Mouse (Mus musculus) brain, adult 2 months (tissue): ENCODE data around the gene Adamts8.

Source experiments
- DNase-seq: peaks from one replicate; pipeline ENCODE4 v3.0.0; 2011; ENCODE audit warnings: low read depth, low spot score

Gene Adamts8

DNA sequence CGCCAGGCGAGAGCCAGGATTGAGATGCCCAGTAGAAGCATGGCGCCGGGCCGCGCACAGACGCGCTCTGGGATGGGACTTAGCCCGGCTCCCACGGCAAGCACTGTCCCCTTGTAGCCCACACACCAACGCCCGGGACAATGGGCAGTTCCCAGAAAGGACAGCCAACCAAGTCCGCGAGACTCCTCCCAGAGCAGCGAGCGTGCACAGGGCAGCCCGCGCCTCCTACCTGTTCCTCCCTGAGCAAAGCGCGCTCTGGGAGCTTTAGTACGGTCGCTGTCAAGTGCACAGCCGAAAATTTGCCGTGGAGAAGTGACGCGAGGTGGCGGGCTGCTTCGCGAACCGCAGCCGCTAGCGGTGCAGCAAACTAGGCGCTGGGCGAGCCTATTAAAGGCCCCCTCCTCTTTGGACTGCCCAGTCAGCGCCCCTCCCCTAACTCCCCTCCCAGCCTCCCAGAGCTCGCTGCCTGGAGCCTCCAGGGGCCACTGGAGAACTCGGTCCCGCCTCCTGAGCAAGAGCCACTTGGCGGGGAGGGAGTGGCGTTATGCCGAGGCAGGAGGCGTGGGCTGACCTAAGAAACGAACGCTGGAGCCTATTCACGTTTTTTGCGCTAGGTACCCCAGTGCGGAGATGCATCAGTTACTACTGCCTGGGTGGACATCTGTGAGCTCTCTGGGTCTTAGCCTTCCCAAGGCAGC is 20.0 kb upstream of the Adamts8 start, which contains the start of gene Adamts15:
Gene Adamts15 (minus strand): TSS at position 256 of the 698 bp plus-strand sequence.
- peak; percentile 74 for DNase-seq

- DNase-seq: no peak
Observed at GRCm38 (mm10) chr9:30928759-30929158, 13.6 kb upstream of the Adamts8 start.

GRCm38 (mm10) chr9:30932346-30932745 is 10.0 kb upstream of the Adamts8 start:
- DNase-seq: no peak

GRCm38 (mm10) chr9:30934827-30935226 is 7.5 kb upstream of the Adamts8 start:
- DNase-seq: no peak

- DNase-seq: peak; percentile 77
Observed at GRCm38 (mm10) chr9:30936674-30937438, 5.5 kb upstream of the Adamts8 start.

DNA sequence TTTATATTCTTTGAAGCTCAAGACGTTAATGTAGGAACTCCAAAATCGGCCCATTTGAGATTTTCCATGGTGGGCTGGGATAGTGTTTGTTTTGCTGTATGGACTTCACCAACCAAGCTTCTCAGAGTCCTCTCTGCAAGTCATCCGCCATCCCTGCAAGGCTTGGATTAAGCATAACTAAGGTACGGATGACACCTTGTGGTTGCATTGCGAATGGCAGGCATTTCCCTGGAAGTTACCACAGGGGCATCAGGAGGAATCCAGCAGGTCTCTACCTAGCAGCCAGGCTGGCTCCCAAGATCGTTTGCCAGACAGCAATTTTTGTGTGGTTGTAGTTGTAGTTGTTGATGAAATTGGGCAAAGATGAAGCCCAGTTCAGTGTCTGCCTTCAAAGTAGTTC is 2.0 kb upstream of the Adamts8 start:
- DNase-seq: peak; percentile 92

DNA sequence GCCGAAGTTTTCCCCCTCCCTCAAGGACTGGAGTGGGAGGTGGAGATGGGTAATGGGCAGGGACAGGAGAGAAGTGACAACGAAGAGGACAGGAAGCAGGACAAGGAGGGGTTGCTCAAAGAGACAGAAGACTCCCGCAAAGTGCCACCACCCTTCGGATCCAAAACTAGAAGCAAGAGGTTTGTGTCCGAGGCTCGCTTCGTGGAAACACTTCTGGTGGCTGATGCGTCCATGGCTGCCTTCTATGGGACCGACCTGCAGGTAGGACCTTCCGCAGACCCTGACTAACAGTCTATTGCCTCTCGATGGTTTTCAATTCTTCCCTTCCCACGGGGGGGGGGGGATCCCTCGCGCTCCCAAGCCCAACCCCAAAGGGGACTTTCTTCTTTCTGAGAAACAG is 979 bp downstream of the Adamts8 start:
- DNase-seq: no peak

DNA sequence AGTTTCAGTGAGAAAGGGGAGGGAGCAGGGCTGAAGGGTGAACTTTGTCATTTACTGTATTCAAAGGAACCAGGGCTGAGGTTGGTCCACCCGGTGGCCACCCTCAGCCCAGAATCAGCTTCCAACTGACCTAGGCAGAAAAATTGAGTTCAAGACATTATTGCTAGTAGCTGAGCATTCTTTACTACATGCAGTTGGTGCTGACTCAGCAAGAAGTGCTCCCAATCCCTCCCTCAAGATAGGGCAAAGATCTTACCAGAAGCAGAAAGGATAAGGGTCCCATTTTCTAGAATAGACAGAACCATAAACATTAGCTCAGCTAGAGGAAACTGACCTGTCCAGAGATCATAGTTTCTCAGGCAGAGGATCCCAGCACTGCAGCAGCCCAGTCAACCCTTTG is 1.9 kb downstream of the Adamts8 start:
- DNase-seq: no peak

DNA sequence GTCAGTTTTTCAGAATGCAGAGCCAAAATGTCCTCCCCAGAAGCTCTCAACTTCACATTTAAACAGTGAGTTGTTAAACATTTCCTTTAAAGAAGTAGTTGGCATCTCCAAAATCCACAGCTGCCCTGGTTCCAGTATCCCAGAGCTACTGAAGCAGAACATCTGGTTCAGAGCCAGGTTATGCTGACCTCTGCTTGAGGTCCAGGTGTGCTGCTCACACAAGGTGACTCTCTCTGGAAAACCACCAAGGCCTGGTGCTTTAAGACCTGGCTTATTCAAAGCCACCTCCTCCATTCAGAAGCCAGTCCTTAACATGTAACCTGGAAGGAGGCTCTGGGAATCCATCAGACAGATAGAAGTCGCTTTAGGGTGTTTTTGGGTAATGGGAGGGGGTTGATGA is 2.9 kb downstream of the Adamts8 start:
- no peak for DNase-seq

DNA sequence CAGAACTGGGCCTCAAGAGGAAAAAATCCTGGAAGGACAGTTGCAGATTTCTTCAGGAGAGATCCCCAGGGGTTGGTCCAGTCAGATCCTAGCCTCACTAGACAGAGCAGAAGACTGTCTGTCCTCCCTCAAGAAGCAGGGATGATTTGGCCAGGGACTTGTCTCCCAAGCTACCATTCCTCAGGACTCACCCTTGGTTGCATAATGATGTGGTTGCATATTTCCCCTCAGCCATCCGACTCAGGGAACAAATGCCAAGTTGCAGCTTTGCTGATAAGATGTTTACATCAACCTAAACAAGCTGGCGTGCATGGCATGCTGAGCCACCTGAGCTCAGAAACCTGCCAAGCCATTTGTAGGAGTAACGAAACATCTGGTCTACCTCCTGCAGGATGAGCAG is 7.1 kb downstream of the Adamts8 start:
- no peak for DNase-seq

- DNase-seq: no peak
Observed at GRCm38 (mm10) chr9:30949971-30950370, 7.6 kb downstream of the Adamts8 start.

- DNase-seq: no peak
Observed at GRCm38 (mm10) chr9:30950592-30950991, 8.2 kb downstream of the Adamts8 start.

- DNase-seq: no peak
Observed at GRCm38 (mm10) chr9:30951461-30951860, 9.1 kb downstream of the Adamts8 start.

DNA sequence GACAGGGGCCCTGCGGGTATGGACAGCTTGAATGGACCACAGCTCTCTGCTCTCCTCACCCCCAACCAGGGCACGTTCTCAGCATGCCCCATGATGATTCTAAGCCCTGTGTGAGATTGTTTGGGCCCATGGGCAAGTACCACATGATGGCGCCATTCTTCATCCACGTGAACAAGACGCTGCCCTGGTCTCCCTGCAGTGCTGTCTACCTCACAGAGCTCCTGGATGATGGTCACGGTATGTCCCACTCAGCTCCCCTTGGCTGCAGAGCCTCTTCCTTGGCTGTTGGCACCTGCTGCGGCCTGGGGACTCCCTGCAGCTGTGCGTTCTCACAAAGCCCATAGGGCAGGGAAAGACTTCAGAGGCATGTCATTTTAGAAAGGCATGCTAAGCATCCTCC is 10.9 kb downstream of the Adamts8 start:
- peak; percentile 55 for DNase-seq

DNA sequence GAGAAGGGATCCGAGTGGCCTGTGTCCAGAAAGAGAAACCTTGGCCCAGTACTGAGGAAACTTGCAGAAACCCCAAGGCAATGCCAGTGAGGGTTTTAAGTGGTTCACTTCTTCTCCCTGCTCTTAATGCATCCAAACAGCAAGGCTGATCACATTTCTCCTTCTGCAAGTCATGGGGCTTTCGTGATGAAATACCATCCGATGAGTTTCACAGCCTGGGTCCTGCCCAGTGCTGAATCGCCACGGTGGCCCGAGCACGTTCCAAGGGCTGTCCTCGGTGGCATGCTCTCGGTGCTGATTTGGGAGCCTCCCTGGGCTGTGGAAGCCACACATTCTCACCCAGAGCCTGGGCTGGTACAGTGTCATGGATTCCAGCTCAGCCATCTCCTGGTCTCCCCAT is 12.9 kb downstream of the Adamts8 start:
- DNase-seq: no peak

- DNase-seq: no peak
Observed at GRCm38 (mm10) chr9:30963780-30964179, 21.4 kb downstream of the Adamts8 start.

DNA sequence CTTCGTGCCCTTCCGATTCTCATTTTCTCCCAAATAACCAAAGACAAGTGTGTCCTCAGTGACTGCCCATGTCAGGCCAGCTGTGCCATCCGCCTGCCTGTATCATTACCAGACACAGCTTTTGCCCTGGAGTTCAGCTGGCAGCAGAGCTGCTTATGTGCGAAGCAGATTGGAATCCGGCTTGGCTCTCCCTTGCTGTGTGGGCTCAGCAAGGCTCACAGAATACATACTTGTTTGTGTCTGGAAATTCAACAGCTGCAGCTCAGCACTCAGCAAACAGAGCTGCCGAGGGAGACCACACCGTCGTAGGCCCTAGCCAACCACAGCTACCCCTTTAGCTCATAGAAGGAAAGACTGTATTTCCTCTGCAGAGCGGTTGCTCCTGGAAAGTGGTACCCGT is 22.3 kb downstream of the Adamts8 start:
- peak; percentile 66 for DNase-seq

DNA sequence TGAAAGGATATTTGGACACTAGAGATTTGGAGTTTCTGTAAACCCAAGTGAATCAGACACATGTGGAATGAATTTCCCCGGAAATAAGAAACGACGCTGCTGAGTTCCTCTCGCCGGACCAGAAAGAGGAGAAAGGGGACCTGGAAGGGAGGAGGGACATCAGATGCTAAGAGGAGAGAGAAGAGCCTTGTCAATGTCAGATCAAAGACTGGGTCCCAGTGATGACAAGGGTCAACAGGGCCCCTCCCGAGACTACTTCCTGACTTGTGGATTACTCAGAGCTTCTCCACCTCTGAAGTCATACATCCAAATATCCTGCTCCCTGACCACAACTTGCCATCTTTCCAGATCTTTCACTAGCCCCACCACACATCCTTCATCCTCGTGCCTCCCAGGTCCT is 24.5 kb downstream of the Adamts8 start:
- no peak for DNase-seq

DNA sequence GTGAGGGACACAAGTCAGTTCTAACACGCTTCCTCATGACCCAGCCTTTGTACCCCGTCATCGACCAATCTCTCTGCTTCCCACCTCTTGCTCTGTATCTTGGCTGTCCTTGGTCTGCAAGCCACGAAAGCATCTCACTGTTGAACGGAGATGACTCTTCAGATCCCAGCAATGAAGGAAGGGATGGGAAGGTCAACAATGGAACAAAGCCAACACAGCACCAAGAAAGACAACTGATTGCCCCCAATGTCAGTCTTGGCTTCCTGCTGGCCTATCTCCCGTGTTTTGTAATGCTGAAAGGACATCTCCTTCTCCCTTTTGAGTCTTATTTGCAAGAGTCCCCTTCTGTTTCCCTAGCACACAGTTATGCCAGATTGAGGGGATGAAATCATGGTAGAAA is 25.8 kb downstream of the Adamts8 start:
- DNase-seq: no peak

- DNase-seq: no peak
Observed at GRCm38 (mm10) chr9:30970001-30970400, 27.6 kb downstream of the Adamts8 start.

GRCm38 (mm10) chr9:30971967-30972366 is 29.6 kb downstream of the Adamts8 start:
- DNase-seq: peak; percentile 9

DNA sequence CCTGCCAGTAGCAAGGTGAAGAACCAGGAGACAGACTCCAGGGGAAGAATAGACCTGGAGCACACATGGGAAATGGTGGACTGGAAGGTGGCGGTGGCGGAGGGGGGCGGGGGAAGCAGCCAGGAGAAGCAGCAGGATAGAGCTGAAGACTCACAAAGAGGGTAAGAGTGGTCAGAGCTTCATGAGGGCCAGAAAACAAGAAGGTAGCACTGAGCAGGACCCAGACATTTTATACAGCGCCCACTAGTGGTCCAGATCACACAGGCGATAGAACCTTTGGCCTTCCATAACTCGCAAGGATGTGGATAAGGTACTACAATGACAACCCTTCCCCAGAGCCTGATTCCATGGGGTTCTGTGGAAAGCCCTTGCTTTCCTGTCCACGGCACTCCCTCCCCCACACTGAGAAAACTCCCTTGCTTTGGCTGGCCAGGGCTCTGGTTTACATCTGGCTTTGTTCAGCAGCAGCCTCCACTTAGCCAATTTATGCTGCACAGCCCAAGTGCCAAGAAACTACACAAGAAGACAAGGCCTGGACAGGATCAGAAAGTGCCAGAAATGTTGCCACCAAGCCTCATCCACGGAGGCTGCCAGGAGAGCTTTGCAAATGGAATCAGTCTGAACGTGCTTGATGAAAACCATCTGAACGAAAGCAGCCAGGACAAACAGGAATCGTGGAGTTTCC is 34.1 kb downstream of the Adamts8 start:
- DNase-seq: no peak

GRCm38 (mm10) chr9:30980467-30980866 is 38.1 kb downstream of the Adamts8 start:
- peak; percentile 33 for DNase-seq
